Mouse (Mus musculus) left cerebral cortex, postnatal 4 days (tissue): Measurements from ENCODE around the gene Nexn. TPM values are rescaled to one million over a fixed set of nuclear protein-coding genes. Genes with fewer than 3 reads are reported as not detected.
"Not testable (repeated sequence)": the region's sequence is repeated elsewhere in the genome, so short reads cannot be mapped to it uniquely, and the experiment has no call there.

ENCODE experiments used
- DNase-seq: peaks from one replicate; pipeline ENCODE4 v3.0.0-alpha.2; 2022
- intact Hi-C: fragments of 180-260 bp; cut with DNase I; formaldehyde crosslinking; loops from one replicate; pipeline ENCODE4 v1.15.1; 2025
- total RNA-seq, 2 experiments: library from RNA; stranded (reverse); gene quantifications; 2 replicates each; pipeline ENCODE4 v1.2.3; 2021

Gene Nexn
- total RNA-seq, 2 experiments from 2014 or later, result 2.4 to 6.0 TPM

- no peak for DNase-seq
- intact Hi-C loops, result no loop called here
Measured at GRCm38 (mm10) chr3:152282126-152282525, 16.0 kb upstream of the Nexn start.

GRCm38 (mm10) chr3:152278431-152278830, 12.3 kb upstream of the Nexn start:
- no peak for DNase-seq
- intact Hi-C loops, result no loop called here

GRCm38 (mm10) chr3:152277912-152278311, 11.8 kb upstream of the Nexn start:
- intact Hi-C loops, result no loop called here
- DNase-seq, result no peak

GRCm38 (mm10) chr3:152276935-152277334, 10.8 kb upstream of the Nexn start:
- intact Hi-C loops, result no loop called here
- DNase-seq, result no peak

GRCm38 (mm10) chr3:152275008-152275407, 8.9 kb upstream of the Nexn start:
- intact Hi-C loops, result no loop called here
- no peak for DNase-seq

- DNase-seq, result no peak
- intact Hi-C loops, result no loop called here
Measured at GRCm38 (mm10) chr3:152272974-152273685, 7.0 kb upstream of the Nexn start.

- intact Hi-C loops, result no loop called here
- DNase-seq, result no peak
Measured at GRCm38 (mm10) chr3:152271876-152272275, 5.7 kb upstream of the Nexn start.

- intact Hi-C loops, result no loop called here
Measured at GRCm38 (mm10) chr3:152271071-152271710, 5.0 kb upstream of the Nexn start.

GRCm38 (mm10) chr3:152268099-152268498, 1.9 kb upstream of the Nexn start:
- intact Hi-C loops, result loop anchor here (10.0 kb wide), 1 partner anchor 47 kb away; no protein-coding TSS in a partner anchor
- no peak for DNase-seq

More at GRCm38 (mm10) chr3:152271071-152271710, 5.0 kb upstream of the Nexn start:
- no peak for DNase-seq

- peak; percentile 50 for DNase-seq
- intact Hi-C loops, result loop anchor here (10.0 kb wide), 1 partner anchor 49 kb away; no protein-coding TSS in a partner anchor
Measured at GRCm38 (mm10) chr3:152265351-152266035, 657 bp downstream of the Nexn start.

GRCm38 (mm10) chr3:152264830-152265229, 1.3 kb downstream of the Nexn start:
- intact Hi-C loops, result loop anchor here (10.0 kb wide), 1 partner anchor 50 kb away; no protein-coding TSS in a partner anchor
- no peak for DNase-seq

GRCm38 (mm10) chr3:152264374-152264773, 1.8 kb downstream of the Nexn start:
- intact Hi-C loops, result loop anchor here (10.0 kb wide), 1 partner anchor 50 kb away; no protein-coding TSS in a partner anchor
- DNase-seq, result no peak

- intact Hi-C loops, result loop anchor here (10.0 kb wide), 1 partner anchor 53 kb away; no protein-coding TSS in a partner anchor
- no peak for DNase-seq
Measured at GRCm38 (mm10) chr3:152261948-152262347, 4.2 kb downstream of the Nexn start.

GRCm38 (mm10) chr3:152261436-152261835, 4.7 kb downstream of the Nexn start:
- intact Hi-C loops, result loop anchor here (10.0 kb wide), 1 partner anchor 53 kb away; no protein-coding TSS in a partner anchor
- DNase-seq, result no peak

- no peak for DNase-seq
- intact Hi-C loops, result loop anchor here (10.0 kb wide), 1 partner anchor 54 kb away; no protein-coding TSS in a partner anchor
Measured at GRCm38 (mm10) chr3:152260362-152260761, 5.8 kb downstream of the Nexn start.

GRCm38 (mm10) chr3:152259409-152259808, 6.7 kb downstream of the Nexn start:
- intact Hi-C loops, result not testable (repeated sequence)

GRCm38 (mm10) chr3:152257528-152257927, 8.6 kb downstream of the Nexn start:
- DNase-seq, result no peak
- intact Hi-C loops, result no loop called here

More at GRCm38 (mm10) chr3:152259409-152259808, 6.7 kb downstream of the Nexn start:
- DNase-seq, result peak; percentile 71

- intact Hi-C loops, result no loop called here
- DNase-seq, result no peak
Measured at GRCm38 (mm10) chr3:152250487-152250886, 15.7 kb downstream of the Nexn start.

GRCm38 (mm10) chr3:152247708-152248107, 18.4 kb downstream of the Nexn start:
- intact Hi-C loops, result no loop called here
- DNase-seq, result no peak

- no peak for DNase-seq
- intact Hi-C loops, result no loop called here
Measured at GRCm38 (mm10) chr3:152245273-152245910, 20.8 kb downstream of the Nexn start.

GRCm38 (mm10) chr3:152243304-152243703, 22.8 kb downstream of the Nexn start:
- intact Hi-C loops, result no loop called here
- DNase-seq, result no peak
